Mouse (Mus musculus) MEL (cell line): ENCODE results near the gene Nsd1. TPM values are rescaled to one million over a fixed set of nuclear protein-coding genes. Genes with fewer than 3 reads are reported as not detected.

Source experiments
- DNase-seq: peaks from one replicate; pipeline ENCODE4 v3.0.0; 2011; ENCODE audit warnings: low read depth, low spot score
- H3K27ac ChIP-seq: 2 replicates; pipeline ENCODE4 v1.5.1; 2012; ENCODE audit warnings: low read depth, mild to moderate bottlenecking, control low read depth, low read length, moderate library complexity; ENCODE audit not compliant: control insufficient read depth
- H3K27me3 ChIP-seq, 2 experiments: fragments of 150-350 bp in 1 of 2; sonication (generic) in 1 of 2; 2 replicates each; pipeline ENCODE4 v1.6.1; 2012; ENCODE audit warnings: low read length in 2 of 2, mild to moderate bottlenecking in 2 of 2, improper control_type of control experiment in 1 of 2, moderate library complexity in 1 of 2; ENCODE audit not compliant: insufficient read depth in 2 of 2, control insufficient read depth in 1 of 2
- H3K36me3 ChIP-seq, 2 experiments: 2 replicates each; pipeline ENCODE4 v1.6.1; 2012 to 2014; ENCODE audit warnings: low read length in 2 of 2, improper control_type of control experiment in 1 of 2, inconsistent platforms in 1 of 2, mild to moderate bottlenecking in 1 of 2; ENCODE audit not compliant: insufficient read depth in 2 of 2, control insufficient read depth in 1 of 2
- H3K4me1 ChIP-seq, 2 experiments: fragments of 150-350 bp in 1 of 2; sonication (generic) in 1 of 2; 2 replicates each; pipeline ENCODE4 v1.6.1; 2012; ENCODE audit warnings: low read length in 2 of 2, improper control_type of control experiment in 1 of 2, mild to moderate bottlenecking in 1 of 2; ENCODE audit not compliant: insufficient read depth in 2 of 2, control insufficient read depth in 1 of 2
- H3K4me3 ChIP-seq, 2 experiments: fragments of 150-350 bp in 1 of 2; sonication (generic) in 1 of 2; 2 replicates each; pipeline ENCODE4 v1.5.1; 2012; ENCODE audit warnings: low read depth in 2 of 2, low read length in 2 of 2, mild to moderate bottlenecking in 2 of 2, moderate library complexity in 2 of 2, control low read depth in 1 of 2, improper control_type of control experiment in 1 of 2; ENCODE audit not compliant: control insufficient read depth in 1 of 2, insufficient read depth in 1 of 2
- H3K79me2 ChIP-seq: 2 replicates; pipeline ENCODE4 v1.6.1; 2012; ENCODE audit warnings: mild to moderate bottlenecking, low read length, moderate library complexity; ENCODE audit not compliant: control insufficient read depth, poor library complexity, insufficient read depth
- H3K9ac ChIP-seq: 2 replicates; pipeline ENCODE4 v1.6.1; 2012; ENCODE audit warnings: low read depth, mild to moderate bottlenecking, control low read depth, low read length, moderate library complexity; ENCODE audit not compliant: control insufficient read depth, poor library complexity, severe bottlenecking
- H3K9me3 ChIP-seq: fragments of 150-350 bp; sonication (generic); replicated peaks from 2 replicates; pipeline ENCODE4 v1.6.1; 2012; ENCODE audit warnings: mild to moderate bottlenecking, low read length, improper control_type of control experiment, moderate library complexity; ENCODE audit not compliant: insufficient read depth
- BHLHE40 ChIP-seq: IDR thresholded peaks from 2 replicates; pipeline ENCODE4 v1.6.1; 2012; ENCODE audit warnings: low read depth, mild to moderate bottlenecking, inconsistent platforms, low read length, improper control_type of control experiment, borderline replicate concordance
- CHD2 ChIP-seq: IDR thresholded peaks from 2 replicates; pipeline ENCODE4 v1.6.1; 2011; ENCODE audit warnings: low read length, improper control_type of control experiment
- CTCF ChIP-seq, 3 experiments: IDR thresholded peaks in 2 of 3; conservative IDR thresholded peaks in 1 of 3; 2 replicates each; pipeline ENCODE4 v1.5.1; 2011 to 2012; ENCODE audit warnings: low read length in 3 of 3, low read depth in 2 of 3, mild to moderate bottlenecking in 2 of 3, improper control_type of control experiment in 1 of 3, inconsistent platforms in 1 of 3, mixed read lengths in 1 of 3, moderate library complexity in 1 of 3; ENCODE audit not compliant: control insufficient read depth in 1 of 3, insufficient read depth in 1 of 3, poor library complexity in 1 of 3, severe bottlenecking in 1 of 3
- E2F4 ChIP-seq: IDR thresholded peaks from 2 replicates; pipeline ENCODE4 v1.6.1; 2011; ENCODE audit warnings: low read depth, low read length, improper control_type of control experiment, borderline replicate concordance
- ELF1 ChIP-seq: IDR thresholded peaks from 2 replicates; pipeline ENCODE4 v1.6.1; 2014; ENCODE audit warnings: low read depth, mild to moderate bottlenecking, inconsistent platforms, low read length, improper control_type of control experiment, moderate library complexity
- GABPA ChIP-seq: IDR thresholded peaks from 2 replicates; pipeline ENCODE4 v1.6.1; 2012; ENCODE audit warnings: low read depth, mild to moderate bottlenecking, inconsistent platforms, low read length, improper control_type of control experiment, moderate library complexity
- MAFK ChIP-seq: IDR thresholded peaks from 2 replicates; pipeline ENCODE4 v1.6.1; 2011; ENCODE audit warnings: low read depth, mild to moderate bottlenecking, low read length, improper control_type of control experiment, borderline replicate concordance
- MEF2A ChIP-seq: IDR thresholded peaks from 2 replicates; pipeline ENCODE4 v1.6.1; 2014; ENCODE audit warnings: low read depth, mild to moderate bottlenecking, inconsistent platforms, low read length, improper control_type of control experiment; ENCODE audit not compliant: poor library complexity, insufficient replicate concordance, severe bottlenecking; ENCODE audit errors: extremely low read depth
- MXI1 ChIP-seq: IDR thresholded peaks from 2 replicates; pipeline ENCODE4 v1.6.1; 2011; ENCODE audit warnings: mild to moderate bottlenecking, low read depth, low read length, improper control_type of control experiment
- MYC ChIP-seq: IDR thresholded peaks from 2 replicates; pipeline ENCODE4 v1.6.1; 2011; ENCODE audit warnings: low read depth, mild to moderate bottlenecking, low read length, improper control_type of control experiment, moderate library complexity
- NELFE ChIP-seq: IDR thresholded peaks from 2 replicates; pipeline ENCODE4 v1.6.1; 2011; ENCODE audit warnings: low read depth, low read length, improper control_type of control experiment
- POLR2AphosphoS2 ChIP-seq: IDR thresholded peaks from 2 replicates; pipeline ENCODE4 v1.6.1; 2011; ENCODE audit warnings: low read length, improper control_type of control experiment
- POLR2AphosphoS5 ChIP-seq: IDR thresholded peaks from 2 replicates; pipeline ENCODE4 v1.6.1; 2012; ENCODE audit warnings: low read depth, borderline replicate concordance, mild to moderate bottlenecking, inconsistent platforms, low read length, moderate library complexity, mixed read lengths
- RAD21 ChIP-seq: IDR thresholded peaks from 2 replicates; pipeline ENCODE4 v1.6.1; 2011; ENCODE audit warnings: mild to moderate bottlenecking, low read depth, low read length, improper control_type of control experiment
- SIN3A ChIP-seq: IDR thresholded peaks from 2 replicates; pipeline ENCODE4 v1.6.1; 2012; ENCODE audit warnings: low read length, improper control_type of control experiment, inconsistent platforms
- SMC3 ChIP-seq: IDR thresholded peaks from 2 replicates; pipeline ENCODE4 v1.6.1; 2011; ENCODE audit warnings: low read depth, low read length, improper control_type of control experiment
- TCF12 ChIP-seq: IDR thresholded peaks from 2 replicates; pipeline ENCODE4 v1.6.1; 2014; ENCODE audit warnings: low read depth, mild to moderate bottlenecking, inconsistent platforms, low read length, improper control_type of control experiment, moderate library complexity
- USF1 ChIP-seq: IDR thresholded peaks from 2 replicates; pipeline ENCODE4 v1.6.1; 2014; ENCODE audit warnings: low read depth, mild to moderate bottlenecking, inconsistent platforms, low read length, improper control_type of control experiment, moderate library complexity
- USF2 ChIP-seq, 2 experiments: IDR thresholded peaks; 2 replicates each; pipeline ENCODE4 v1.6.1; 2011 to 2012; ENCODE audit warnings: improper control_type of control experiment in 2 of 2, low read length in 2 of 2, borderline replicate concordance in 1 of 2, inconsistent platforms in 1 of 2, low read depth in 1 of 2, mild to moderate bottlenecking in 1 of 2; ENCODE audit not compliant: insufficient read depth in 1 of 2
- ZKSCAN1 ChIP-seq: IDR thresholded peaks from 2 replicates; pipeline ENCODE4 v1.6.1; 2012; ENCODE audit warnings: low read depth, mild to moderate bottlenecking, inconsistent platforms, low read length, improper control_type of control experiment, moderate library complexity
- ZMIZ1 ChIP-seq: IDR thresholded peaks from 2 replicates; pipeline ENCODE4 v1.6.1; 2012; ENCODE audit warnings: low read depth, mild to moderate bottlenecking, inconsistent platforms, low read length, improper control_type of control experiment, moderate library complexity
- polyA plus RNA-seq, 2 experiments: library from polyadenylated mRNA; stranded (reverse) in 1 of 2; unstranded in 1 of 2; fragments of >175 nt in 1 of 2; fragments of >200 nt in 1 of 2; gene quantifications; 2 replicates each; pipeline versions ENCODE4 v1.2.1 to v1.2.4; 2012; ENCODE audit warnings: low replicate concordance in 2 of 2, low read depth in 1 of 2; ENCODE audit not compliant: insufficient read length in 2 of 2, insufficient read depth in 1 of 2, missing spikeins in 1 of 2
- total RNA-seq: library from RNA; depleted of rRNA; stranded (reverse); fragments of 300-350 nt; gene quantifications from 2 replicates; pipeline ENCODE4 v1.2.3, GENCODE M21; 2012

Nsd1 gene
- total and polyA plus RNA-seq, 3 experiments, result 6.3 to 59.3 (median 10.0) TPM

GRCm38 (mm10) chr13:55213138-55213806 is 3.7 kb downstream of the Nsd1 start:
- peaks cover 9% of the 10 kb centered on the region for H3K79me2 ChIP-seq
- no peaks in the 10 kb centered on the region for H3K9me3 ChIP-seq
- H3K36me3 ChIP-seq, result peaks cover 0 to 16% of the 10 kb centered on the region in 2 experiments
- TF ChIP-seq ZMIZ1 (no peak), NELFE (no peak), SMC3 (no peak), MYC (no peak), MXI1 (no peak), TCF12 (no peak), E2F4 (no peak), MEF2A (no peak), BHLHE40 (no peak), GABPA (no peak), CHD2 (no peak), CTCF (IDR thresholded peaks at IDR 0.05 in 2 of 3, conservative IDR thresholded peaks at IDR 0.05 in 1 of 3; ENCODE audit: control insufficient read depth in 1 of 3, insufficient read depth in 1 of 3, low read depth in 2 of 3, low read length in 3 of 3, poor library complexity in 1 of 3, severe bottlenecking in 1 of 3) (no peak), USF2 (IDR thresholded peaks at IDR 0.05; ENCODE audit: borderline replicate concordance in 1 of 2, insufficient read depth in 1 of 2, low read depth in 1 of 2, low read length in 2 of 2) (no peak), ZKSCAN1 (no peak), USF1 (no peak), RAD21 (no peak), MAFK (no peak), ELF1 (no peak), POLR2AphosphoS2 (no peak)
- H3K4me3 ChIP-seq, result peak overlapping the region; percentile 74 to 87
- DNase-seq, result no peak
- peaks cover 0 to 10% of the 10 kb centered on the region in 2 experiments; a peak in 2 of 4 replicates for H3K4me1 ChIP-seq
- no peak overlapping the region for H3K27ac ChIP-seq
- no peaks in the 10 kb centered on the region for H3K27me3 ChIP-seq
- peak overlapping the region; percentile 97 for H3K9ac ChIP-seq

- no peaks in the 10 kb centered on the region for H3K27me3 ChIP-seq
- H3K27ac ChIP-seq, result no peak overlapping the region
- TF ChIP-seq POLR2AphosphoS5 (no peak), SIN3A (no peak), BHLHE40 (no peak)
- TF ChIP-seq, all 39 proteins: peak for 0
These were observed 14.8 kb downstream of the Nsd1 start for GRCm38 (mm10) chr13:55224364-55224763.

More at GRCm38 (mm10) chr13:55224364-55224763, 14.8 kb downstream of the Nsd1 start:
- Histone ChIP-seq H3K79me2 (no peaks in the 10 kb centered on the region), H3K4me3 (no peak overlapping the region), H3K36me3 (no peaks in the 10 kb centered on the region; a peak in 1 of 4 replicates), H3K9me3 (no peaks in the 10 kb centered on the region), H3K9ac (no peak overlapping the region), H3K4me1 (no peaks in the 10 kb centered on the region)
- DNase-seq, result no peak
